Mouse (Mus musculus) hindbrain, embryonic 11.5 days (tissue): ENCODE measurements at regions not wholly inside any gene's neighbourhood (a gene's known extent, or its start where the extent isn't known, plus 50 kb on each side); places are given as distances from the start of the nearest gene placed in this dataset.
A peak's percentile ranks its signal among the peaks of the same experiment; 100 is the strongest.

Experiments
- ATAC-seq: fragments of 200-750 bp; cut with Nextera tagmentation; 2 replicates; pipeline ENCODE4 v1.8.0; 2017; ENCODE audit warnings: mild to moderate bottlenecking, moderate TSS enrichment, moderate library complexity; ENCODE audit not compliant: low FRiP score
- DNase-seq: peaks from one replicate; pipeline ENCODE4 v3.0.0-alpha.2; 2015; ENCODE audit warnings: low spot score
- H3K27ac ChIP-seq: fragments of 300-500 bp; sonication (generic); 2 replicates; pipeline ENCODE4 v1.5.1; 2014; ENCODE audit warnings: mild to moderate bottlenecking, low read depth, low read length
- H3K27me3 ChIP-seq: fragments of 300-500 bp; sonication (generic); 2 replicates; pipeline ENCODE4 v1.6.1; 2014; ENCODE audit warnings: mild to moderate bottlenecking, low read length, moderate library complexity, mixed read lengths; ENCODE audit not compliant: control insufficient read depth, insufficient read depth
- H3K36me3 ChIP-seq: fragments of 300-500 bp; sonication (generic); 2 replicates; pipeline ENCODE4 v1.6.1; 2014; ENCODE audit warnings: mild to moderate bottlenecking, low read length, moderate library complexity, mixed read lengths; ENCODE audit not compliant: control insufficient read depth, insufficient read depth
- H3K4me1 ChIP-seq: fragments of 300-500 bp; sonication (generic); replicated peaks from 2 replicates; pipeline ENCODE4 v1.6.1; 2014; ENCODE audit warnings: low read length, mixed read lengths; ENCODE audit not compliant: control insufficient read depth, insufficient read depth
- H3K4me2 ChIP-seq: fragments of 300-500 bp; sonication (generic); replicated peaks from 2 replicates; pipeline ENCODE4 v1.6.1; 2014; ENCODE audit warnings: mild to moderate bottlenecking, low read depth, low read length
- H3K4me3 ChIP-seq: fragments of 300-500 bp; sonication (generic); 2 replicates; pipeline ENCODE4 v1.5.1; 2014; ENCODE audit warnings: low read depth, low read length
- H3K9ac ChIP-seq: fragments of 300-500 bp; sonication (generic); 2 replicates; pipeline ENCODE4 v1.6.1; 2014; ENCODE audit warnings: low read depth, low read length
- H3K9me3 ChIP-seq: fragments of 300-500 bp; sonication (generic); 2 replicates; pipeline ENCODE4 v1.6.1; 2016; ENCODE audit warnings: low read length; ENCODE audit not compliant: control insufficient read depth
- WGBS: fragments of 180-500 bp; shearing (Covaris S2); extraction: QIAGEN DNeasy Blood & Tissue Kit; methylation state at CpG from one replicate; pipeline ENCODE4 v1.1.7; 2014; 5-methylcytosine and 5-hydroxymethylcytosine counted together

DNA sequence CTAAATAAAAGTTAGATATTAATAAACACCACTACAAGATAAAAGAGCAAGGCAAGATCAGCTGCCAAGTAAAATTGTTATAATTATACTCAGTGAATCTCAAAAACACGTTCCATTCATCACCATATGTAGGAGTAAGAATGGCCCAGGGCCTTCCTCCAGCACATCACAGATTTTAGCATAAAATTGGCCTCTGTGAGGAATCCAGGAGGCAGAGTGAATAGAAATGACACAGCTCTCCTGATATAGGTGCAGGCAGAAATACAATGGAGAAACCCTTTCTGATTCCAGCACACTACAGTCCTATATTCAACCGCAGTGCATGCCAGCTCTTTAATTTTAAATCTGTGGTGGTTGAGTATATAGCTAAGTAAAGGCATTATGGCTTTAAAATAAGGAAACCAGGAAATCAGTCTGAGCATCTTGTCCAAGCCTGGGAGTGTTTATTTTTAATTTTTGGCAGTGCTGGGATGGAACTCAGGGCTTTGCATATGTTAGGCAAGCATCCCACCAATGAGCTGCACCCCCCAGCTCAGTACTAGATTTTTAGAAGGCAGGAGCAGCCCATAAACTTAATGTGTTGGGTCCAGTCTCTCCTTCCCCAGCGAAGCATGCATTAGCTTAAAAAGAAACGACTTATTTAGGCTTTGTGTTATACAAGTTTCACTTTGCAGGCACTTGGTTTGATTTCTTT is 158.3 kb upstream of the Ptprz1 start:
- DNase-seq (no peak), ATAC-seq (no peak)
- no peaks in the 10 kb centered on the region for H3K27me3 ChIP-seq
- no peaks in the 10 kb centered on the region for H3K36me3 ChIP-seq
- 89% methylated on average over 4 of the region's 4 CpGs for WGBS
- H3K4me1 ChIP-seq = no peaks in the 10 kb centered on the region
- H3K27ac ChIP-seq = no peak overlapping the region
- H3K9me3 ChIP-seq = no peaks in the 10 kb centered on the region
- H3K9ac ChIP-seq = no peak overlapping the region
- H3K4me3 ChIP-seq = no peak overlapping the region
- no peak overlapping the region for H3K4me2 ChIP-seq

DNA sequence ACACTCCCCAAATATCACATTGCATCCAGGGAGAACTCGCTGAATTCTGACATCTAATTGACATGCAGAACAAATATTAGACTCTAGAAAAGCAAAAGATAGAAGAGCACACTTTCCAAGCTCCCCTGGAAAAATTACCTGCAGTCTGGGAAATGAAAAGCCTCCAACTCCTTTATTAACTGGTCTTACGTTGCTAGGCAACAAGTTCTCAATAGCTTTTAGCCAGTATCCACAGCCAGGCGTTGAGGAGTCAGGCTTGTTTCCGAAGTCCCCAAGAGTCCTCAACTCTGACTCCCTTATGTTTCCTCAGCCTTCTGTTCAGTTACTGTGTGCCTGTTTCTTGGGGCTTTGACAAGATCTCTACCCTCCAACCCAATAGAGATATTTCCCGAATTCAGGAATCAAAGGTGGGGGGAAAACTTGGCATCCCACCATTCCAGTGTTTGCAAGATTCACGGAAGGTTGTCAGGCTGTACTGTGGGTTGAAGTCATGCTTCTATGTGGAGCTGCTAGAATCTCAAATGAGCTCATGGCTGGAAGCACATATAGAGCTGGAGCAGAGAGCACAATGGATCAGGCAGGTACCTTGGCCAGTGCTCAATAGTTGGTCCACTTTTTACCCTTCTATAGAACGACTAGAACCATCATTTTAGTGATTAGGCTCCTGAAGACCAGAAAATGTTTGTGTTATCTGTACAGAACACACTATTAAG is 159.0 kb upstream of the Ptprz1 start:
- H3K9ac ChIP-seq = no peak overlapping the region
- H3K27ac ChIP-seq = no peak overlapping the region
- no peak for DNase-seq
- no peak overlapping the region for H3K4me3 ChIP-seq
- 64% methylated on average over 7 of the region's 7 CpGs for WGBS
- no peaks in the 10 kb centered on the region for H3K27me3 ChIP-seq
- H3K4me2 ChIP-seq = no peak overlapping the region
- no peaks in the 10 kb centered on the region for H3K9me3 ChIP-seq
- ATAC-seq = 0 out of 2 replicates have a peak, but pooled peaks have one; percentile 35
- no peaks in the 10 kb centered on the region for H3K4me1 ChIP-seq
- no peaks in the 10 kb centered on the region for H3K36me3 ChIP-seq

DNA sequence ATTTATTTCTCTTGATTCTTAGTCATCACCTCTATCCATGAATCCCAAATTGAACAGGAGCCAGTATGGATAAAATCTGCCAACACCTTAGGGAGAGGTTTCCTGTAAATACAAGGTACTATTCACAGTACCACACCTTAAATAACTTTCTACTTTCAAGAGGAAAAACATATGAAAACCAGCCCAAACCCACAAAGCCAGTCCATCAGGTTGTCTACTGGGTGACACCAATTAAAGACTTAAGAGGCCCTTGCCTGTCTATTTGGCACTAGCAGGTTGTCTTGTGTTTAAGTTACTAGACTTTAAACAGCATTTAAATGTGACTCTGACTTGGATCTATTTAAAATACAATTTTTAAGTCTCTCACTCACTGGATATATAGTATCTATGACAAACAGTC is 177.1 kb upstream of the Ptprz1 start:
- no peaks in the 10 kb centered on the region for H3K9me3 ChIP-seq
- no peak overlapping the region for H3K4me3 ChIP-seq
- no peaks in the 10 kb centered on the region for H3K4me1 ChIP-seq
- no peak overlapping the region for H3K4me2 ChIP-seq
- H3K36me3 ChIP-seq = no peaks in the 10 kb centered on the region
- H3K27me3 ChIP-seq = no peaks in the 10 kb centered on the region
- H3K27ac ChIP-seq = no peak overlapping the region
- ATAC-seq (no peak), DNase-seq (no peak)
- H3K9ac ChIP-seq = no peak overlapping the region

DNA sequence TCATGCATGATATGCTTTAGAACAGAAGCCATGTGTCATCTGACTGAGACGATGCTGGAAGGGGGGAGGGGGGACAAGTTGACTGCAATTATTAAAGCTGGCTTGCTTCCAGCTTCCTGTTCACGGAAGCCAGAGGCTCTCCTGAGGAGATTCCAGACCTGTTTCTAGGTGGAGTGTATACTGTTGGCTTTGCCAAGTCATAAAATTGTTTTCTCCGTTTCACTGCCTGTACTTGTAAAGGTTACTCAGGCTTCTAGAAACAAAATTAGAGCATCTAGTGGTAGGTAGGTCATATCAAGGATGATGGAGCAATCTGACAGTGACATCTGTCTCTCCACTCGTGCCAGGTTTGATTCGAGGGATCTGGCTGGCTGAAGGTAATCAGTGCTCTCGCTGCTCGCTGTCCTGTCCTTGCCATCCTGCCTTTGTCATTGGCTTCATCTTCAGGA is 186.6 kb upstream of the Ptprz1 start:
- ATAC-seq (no peak), DNase-seq (no peak)
- Histone ChIP-seq H3K36me3 (no peaks in the 10 kb centered on the region), H3K4me2 (no peak overlapping the region), H3K9ac (no peak overlapping the region), H3K9me3 (no peaks in the 10 kb centered on the region), H3K27ac (no peak overlapping the region), H3K27me3 (no peaks in the 10 kb centered on the region), H3K4me3 (no peak overlapping the region), H3K4me1 (no peaks in the 10 kb centered on the region)
- WGBS = 85% methylated on average over 7 of the region's 7 CpGs

DNA sequence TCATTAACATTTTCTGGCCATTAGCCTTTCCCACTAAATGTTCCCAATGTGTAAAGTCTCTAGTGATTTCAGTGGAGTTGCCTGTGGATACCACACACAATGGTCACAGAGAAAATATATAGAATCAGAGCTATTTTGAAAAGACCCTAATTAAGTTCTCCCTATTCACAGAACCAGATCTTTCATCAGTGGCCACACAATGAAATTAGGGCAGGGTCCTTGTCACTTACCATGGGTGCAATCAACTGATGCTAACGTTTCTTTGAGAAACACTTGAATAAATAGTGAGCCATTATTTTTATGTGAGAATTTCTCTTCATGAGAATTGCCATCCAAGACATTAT is 200.7 kb upstream of the Ptprz1 start:
- Histone ChIP-seq H3K27me3 (no peaks in the 10 kb centered on the region), H3K9me3 (no peaks in the 10 kb centered on the region), H3K4me1 (no peaks in the 10 kb centered on the region), H3K4me2 (no peak overlapping the region), H3K9ac (no peak overlapping the region), H3K27ac (no peak overlapping the region), H3K4me3 (no peak overlapping the region), H3K36me3 (no peaks in the 10 kb centered on the region)
- WGBS = 23% methylated on average over 1 of the region's 1 CpGs
- ATAC-seq (no peak), DNase-seq (no peak)

DNA sequence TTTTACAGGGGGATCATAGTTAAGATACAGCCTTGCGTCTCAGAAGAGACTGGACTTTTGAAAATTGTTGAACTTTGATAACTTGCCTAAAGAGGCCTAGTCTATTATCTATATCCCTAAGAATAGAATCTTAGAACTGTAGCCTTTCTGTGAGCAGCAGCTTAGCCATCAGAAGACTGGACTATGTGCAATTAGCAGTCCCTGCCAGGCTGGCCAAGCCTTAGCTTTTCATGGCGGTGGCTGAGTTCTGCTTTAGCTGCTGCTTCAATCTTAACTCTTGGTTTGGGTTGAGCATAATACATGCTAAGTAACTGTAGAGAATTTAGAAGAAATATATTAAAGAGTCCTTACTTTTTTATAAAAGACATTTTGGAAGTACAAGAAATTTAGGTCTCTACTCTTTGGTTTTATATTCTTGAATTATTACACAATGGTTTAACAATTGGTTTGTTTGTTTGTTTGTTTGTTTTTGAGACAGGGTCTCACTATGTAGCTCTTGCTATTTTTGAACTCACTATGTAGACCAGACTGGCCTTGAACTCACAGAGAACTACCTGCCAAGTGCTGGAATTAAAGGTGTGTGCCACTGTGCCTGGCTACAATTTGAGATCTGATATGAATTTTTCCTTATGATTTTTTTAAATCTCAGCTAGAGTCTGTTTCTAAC is 201.2 kb upstream of the Ptprz1 start:
- ATAC-seq (no peak), DNase-seq (no peak)
- no peak overlapping the region for H3K9ac ChIP-seq
- H3K36me3 ChIP-seq = no peaks in the 10 kb centered on the region
- H3K4me3 ChIP-seq = no peak overlapping the region
- no peaks in the 10 kb centered on the region for H3K9me3 ChIP-seq
- 85% methylated on average over 2 of the region's 2 CpGs for WGBS
- H3K27ac ChIP-seq = no peak overlapping the region
- H3K4me1 ChIP-seq = no peaks in the 10 kb centered on the region
- H3K4me2 ChIP-seq = no peak overlapping the region
- no peaks in the 10 kb centered on the region for H3K27me3 ChIP-seq

GRCm38 (mm10) chr6:22671524-22671923 is 203.8 kb upstream of the Ptprz1 start:
- Histone ChIP-seq H3K27ac (no peak overlapping the region), H3K9ac (no peak overlapping the region), H3K9me3 (no peaks in the 10 kb centered on the region), H3K27me3 (no peaks in the 10 kb centered on the region), H3K4me2 (no peak overlapping the region), H3K4me3 (no peak overlapping the region), H3K36me3 (no peaks in the 10 kb centered on the region), H3K4me1 (no peaks in the 10 kb centered on the region)
- WGBS = 87% methylated on average over 1 of the region's 1 CpGs
- ATAC-seq (no peak), DNase-seq (no peak)

- Histone ChIP-seq H3K9me3 (no peaks in the 10 kb centered on the region), H3K4me2 (no peak overlapping the region), H3K4me3 (no peak overlapping the region), H3K36me3 (no peaks in the 10 kb centered on the region), H3K4me1 (no peaks in the 10 kb centered on the region), H3K27me3 (no peaks in the 10 kb centered on the region), H3K9ac (no peak overlapping the region), H3K27ac (no peak overlapping the region)
- ATAC-seq (peak; percentile 8; the same call in 1 of the 2 replicates), DNase-seq (no peak)
- WGBS = 90% methylated on average over 7 of the region's 7 CpGs
These were observed 206.9 kb upstream of the Ptprz1 start for GRCm38 (mm10) chr6:22668190-22668975.
